Mouse (Mus musculus) gastrocnemius, adult 8-10 months (tissue): ENCODE measurements at regions not wholly inside any gene's neighbourhood (a gene's known extent, or its start where the extent isn't known, plus 50 kb on each side); places are given as distances from the start of the nearest gene placed in this dataset.

Source experiments
- DNase-seq, 2 experiments: peaks; one replicate each; pipeline ENCODE4 v3.0.0; 2022; ENCODE audit warnings: low spot score in 2 of 2

DNA sequence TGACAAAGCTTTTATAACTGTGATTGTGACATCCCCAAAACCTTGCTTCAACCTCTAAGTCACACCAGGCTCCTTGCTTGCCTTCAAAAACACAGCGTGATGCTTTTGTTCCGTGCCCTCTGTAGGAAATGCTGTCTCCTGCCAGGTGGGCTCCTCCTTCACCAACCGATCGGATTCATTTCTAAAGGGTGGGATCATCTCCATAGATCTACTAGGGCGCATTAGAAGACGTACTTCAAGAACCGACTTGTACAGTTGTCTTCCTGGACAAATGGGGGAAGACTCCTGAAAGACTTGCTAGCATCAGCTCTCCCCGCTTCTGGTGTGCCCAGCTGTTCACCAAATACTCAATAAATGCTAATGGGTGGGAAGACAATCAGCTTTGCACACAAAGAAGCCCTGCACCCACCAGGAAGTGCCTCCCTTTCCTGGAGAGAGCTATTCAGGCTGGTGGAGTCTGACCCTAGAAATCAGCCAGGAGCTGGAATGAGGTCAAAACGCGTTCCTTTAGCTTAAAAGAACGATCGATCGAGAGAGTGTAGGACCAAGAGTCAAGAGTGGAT lies 53.0 kb downstream of the Hoxa1 start:
- DNase-seq: no peak

DNA sequence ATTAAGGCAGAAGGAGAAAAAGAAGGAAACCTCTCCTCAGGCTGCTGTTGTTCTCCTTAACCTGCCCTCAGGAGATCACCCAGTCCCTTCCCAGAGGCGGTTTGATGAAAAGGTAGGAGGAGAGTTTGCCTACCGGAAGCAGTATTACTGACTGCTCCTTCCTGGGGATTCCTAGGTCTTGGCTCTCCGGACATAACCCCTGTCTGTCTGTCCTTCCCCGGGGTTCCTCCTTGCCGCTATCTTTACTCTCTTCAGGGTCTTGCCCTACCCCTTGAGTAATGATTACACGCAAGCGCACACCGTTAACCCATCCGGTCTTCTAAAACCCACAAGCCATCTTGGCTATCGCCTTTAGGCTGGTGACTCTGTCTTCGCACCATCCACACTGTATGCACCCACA lies 54.0 kb downstream of the Hoxa1 start:
- no peak for DNase-seq

DNA sequence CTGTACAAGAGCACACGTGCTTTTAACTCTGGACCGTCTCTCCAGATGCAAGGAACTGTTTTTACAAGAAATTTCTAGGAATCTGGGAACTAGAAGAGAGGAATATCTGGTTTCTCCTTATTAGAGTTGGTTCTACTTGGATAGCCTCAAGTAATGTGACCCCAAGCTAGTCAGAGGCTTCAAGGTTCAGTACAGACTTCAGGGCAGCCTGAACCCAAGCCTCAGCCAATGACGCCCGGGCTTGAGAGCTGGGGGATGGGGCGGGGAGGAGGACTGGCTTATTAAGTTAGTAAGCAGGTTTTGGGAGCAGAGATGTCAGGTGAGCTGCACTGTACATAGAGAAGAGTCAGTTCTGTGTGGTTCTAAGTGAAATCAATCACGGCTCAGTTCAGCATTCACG lies 54.5 kb downstream of the Hoxa1 start:
- DNase-seq: no peak

DNA sequence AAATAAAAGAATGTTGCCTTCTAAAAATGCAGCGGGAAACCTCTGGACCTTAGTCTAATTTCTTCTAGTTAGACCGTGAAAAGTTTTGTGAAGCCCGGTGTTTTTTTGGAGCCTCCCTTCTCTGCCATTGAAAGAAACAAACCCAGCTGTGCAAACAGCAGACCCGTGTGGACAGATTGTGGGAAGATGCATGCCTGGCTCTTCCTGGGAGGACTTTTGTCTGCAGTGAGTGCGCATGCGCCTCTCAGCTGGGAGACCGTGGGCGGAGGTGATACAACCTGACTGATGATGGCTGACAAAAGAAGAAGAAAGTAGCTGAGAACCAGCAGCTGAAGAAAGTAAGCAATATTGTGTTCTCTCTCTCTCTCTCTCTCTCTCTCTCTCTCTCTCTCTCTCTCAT lies 55.4 kb downstream of the Hoxa1 start:
- no peak for DNase-seq

DNA sequence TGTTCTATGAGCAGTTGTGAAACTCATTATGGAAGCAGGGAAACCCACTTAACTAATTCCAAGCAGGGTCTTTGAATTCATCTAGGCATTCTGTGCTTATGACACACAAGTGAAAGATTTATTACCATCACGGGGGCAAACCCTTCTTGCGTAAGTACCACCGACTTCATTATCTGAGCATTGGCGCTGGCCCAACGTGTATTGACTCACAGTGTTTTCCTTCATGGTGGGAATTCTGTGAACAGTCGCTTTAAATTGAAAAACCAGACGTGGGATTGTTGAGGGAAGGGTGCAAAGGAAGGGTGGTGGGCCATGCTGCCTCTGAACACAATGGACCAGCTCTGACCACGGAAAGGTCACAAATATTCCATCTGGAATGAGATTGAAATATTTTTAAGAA lies 55.9 kb downstream of the Hoxa1 start:
- no peak for DNase-seq

DNA sequence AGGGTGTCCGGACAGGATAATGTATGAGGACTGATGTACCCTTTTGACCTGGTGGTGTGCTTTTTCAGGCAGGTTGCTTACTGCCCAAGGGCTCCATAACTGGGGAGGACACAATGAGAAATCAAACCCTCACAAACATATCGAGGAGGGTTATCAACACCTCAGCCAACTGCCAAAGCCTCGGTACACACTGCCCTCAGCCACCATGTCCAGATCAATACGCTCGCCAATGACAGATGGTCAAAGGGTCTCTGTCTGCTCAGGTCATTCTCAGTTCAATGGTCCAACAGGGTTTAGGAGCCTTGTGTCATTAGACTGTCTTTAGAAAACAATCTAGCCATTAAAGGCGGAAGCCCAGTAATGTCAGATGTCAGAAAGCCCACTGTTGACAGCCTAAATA lies 56.9 kb downstream of the Hoxa1 start:
- no peak for DNase-seq

DNA sequence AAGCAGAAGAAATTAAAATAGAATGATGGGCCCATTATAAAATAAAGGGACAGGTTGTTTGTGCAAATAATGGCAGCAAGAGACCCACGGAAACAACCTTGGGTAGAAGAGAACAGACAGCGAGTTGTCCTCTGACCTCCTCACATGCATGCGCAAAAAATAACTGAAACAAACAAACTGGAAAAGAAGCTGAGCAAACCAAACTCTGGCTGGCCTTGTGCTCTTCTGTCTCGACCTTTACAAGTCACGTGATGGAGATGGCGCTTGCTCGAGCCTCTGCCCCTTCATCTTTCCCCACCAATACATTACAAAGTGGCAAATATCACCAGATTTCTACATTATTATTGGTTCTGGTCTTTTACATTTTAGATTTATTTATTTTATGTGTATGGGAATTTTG lies 59.3 kb downstream of the Hoxa1 start:
- no peak for DNase-seq

DNA sequence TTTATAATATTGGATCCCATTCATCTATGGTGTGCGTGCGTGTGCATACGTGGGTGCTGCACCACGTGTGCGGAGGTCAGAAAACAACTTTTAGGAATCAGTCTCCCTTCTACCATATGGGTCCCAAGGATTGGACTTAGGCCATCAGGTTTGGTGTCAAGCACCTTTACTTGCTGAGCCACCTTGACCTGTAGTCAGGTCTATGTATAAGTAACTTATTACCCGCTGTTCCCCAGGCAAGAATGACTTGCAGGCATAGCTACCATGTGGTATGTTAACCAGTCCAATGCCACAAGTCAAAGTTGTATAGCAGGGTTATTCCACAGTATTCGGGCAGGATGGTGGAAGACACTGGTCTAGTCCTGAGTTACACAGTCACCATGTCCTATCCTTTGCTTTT lies 62.5 kb downstream of the Hoxa1 start:
- DNase-seq: no peak

DNA sequence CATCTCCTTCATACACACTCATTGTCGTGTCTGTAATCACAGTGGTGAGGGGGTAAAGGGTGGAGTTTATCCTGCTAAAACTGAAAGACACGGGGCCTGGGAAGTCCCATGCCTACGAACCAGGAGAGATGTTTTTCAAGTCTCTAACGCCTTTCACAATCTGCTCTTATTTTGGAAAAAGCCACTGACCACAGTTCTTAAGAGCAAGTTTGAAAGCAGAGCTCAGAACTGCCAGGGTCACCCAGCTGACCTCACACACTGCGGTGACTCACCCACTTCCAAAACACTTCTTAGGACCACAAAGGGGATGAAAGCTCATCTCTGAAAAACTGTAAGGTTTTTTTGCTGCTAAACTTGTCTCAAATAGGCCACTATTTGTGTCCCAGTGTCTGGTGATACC lies 66.7 kb downstream of the Hoxa1 start:
- DNase-seq: no peak

DNA sequence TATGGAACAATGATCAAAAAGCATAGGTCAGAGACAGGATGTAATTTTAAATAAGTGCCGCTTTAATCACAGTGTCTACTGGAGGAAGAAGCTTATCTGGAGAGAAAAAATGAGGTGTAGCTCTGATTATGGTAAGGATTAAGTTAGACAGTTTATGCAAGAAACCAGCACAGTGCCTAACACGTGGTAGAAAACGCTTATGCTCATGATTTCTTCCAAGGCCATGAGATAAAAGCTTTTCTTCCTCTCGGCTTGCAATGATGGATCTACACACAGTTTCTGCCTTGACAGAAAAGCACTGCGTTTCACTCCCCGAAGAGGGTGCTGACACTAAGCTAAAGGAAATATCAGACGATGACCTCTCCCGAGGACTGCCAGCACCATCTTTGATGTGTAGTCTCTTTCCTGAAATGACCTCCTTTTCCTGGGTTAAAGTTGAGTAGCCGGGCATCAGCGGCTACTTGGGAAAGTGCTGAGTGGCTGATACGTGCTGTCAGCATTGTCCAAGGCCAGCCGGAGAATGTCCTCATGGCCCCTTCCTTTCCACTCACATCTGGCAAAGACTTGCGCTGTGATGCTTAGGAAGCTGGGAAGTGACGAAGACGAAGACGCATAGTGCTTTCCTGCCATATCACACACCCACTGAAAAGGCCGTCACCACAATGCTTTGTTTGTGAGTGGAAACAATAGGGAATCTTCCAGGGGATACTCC lies 72.0 kb downstream of the Hoxa1 start:
- DNase-seq: no peak

DNA sequence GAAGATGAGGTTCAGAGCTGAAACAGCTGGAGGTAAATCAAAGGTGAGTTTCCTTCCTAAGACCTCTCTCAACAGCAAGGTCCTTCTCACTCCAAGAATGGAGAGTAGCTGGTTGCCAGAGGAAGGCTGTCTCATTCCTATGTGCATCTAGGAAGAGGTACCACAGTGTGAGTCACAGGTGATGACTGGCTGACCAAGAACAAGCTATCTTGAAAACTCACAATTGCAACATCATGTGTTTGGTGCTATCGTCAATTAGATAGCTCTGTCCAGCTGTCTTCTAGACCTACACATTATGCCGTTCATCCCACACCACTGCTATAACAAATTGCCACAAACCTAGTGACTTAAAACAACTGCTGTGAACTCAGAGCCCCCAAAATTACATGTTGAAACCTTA lies 72.3 kb upstream of the Skap2 start:
- DNase-seq: no peak

DNA sequence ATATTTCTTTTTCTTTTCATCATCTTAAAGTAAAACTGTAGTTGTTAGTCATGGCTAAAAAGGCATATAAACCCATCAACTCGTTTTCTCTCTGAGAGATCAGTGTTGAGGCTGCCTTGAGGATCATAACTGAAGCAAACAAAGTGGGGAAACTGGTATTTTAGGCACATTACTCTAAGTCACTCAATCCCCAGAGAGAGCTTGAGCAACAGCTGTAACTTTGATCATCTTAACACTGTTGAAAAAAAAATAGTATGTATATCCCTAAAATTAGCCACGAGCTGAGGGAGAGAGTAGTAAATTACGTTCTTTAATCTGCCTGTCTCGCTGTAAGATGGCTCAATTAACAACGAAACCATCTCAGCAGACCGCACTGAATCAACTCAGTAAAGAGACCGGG lies 67.2 kb upstream of the Skap2 start:
- no peak for DNase-seq

DNA sequence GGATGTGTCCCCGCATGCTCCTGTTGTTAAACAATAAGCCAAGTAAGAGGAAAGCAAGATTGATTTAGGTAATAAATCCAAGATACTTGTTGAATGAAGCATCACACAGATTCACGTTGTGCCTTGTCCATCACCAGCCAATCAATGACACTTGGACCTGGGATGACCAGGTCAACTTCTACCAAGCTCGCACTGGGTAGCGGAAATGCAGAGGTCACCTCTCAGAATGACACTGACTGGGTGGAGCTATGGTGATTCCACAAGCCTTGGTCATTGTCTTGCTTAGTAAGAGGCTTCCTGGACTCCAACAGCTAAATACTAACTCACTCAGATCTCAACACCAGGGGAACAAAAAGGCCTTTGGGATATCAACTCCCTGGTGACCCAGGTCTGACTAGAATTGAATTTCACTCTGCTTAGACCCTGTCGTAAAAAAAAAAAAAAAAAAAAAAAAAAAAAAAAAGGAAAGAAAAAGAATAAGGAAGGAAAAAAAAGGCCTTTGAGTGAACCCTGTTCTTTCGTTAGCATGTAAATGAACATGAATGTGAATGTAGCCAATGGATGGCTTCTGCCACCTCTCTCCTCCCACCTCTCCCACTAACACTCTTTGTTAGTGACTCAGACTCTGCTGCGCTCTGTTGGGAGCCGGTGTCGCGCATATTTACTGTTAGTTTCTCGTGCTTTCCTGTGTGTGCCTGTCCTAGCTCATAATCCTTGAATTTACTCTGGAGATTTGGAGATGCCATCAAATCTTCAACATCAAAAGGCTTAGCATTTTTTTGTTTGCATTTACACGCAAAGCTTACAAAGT lies 66.4 kb upstream of the Skap2 start:
- no peak for DNase-seq

DNA sequence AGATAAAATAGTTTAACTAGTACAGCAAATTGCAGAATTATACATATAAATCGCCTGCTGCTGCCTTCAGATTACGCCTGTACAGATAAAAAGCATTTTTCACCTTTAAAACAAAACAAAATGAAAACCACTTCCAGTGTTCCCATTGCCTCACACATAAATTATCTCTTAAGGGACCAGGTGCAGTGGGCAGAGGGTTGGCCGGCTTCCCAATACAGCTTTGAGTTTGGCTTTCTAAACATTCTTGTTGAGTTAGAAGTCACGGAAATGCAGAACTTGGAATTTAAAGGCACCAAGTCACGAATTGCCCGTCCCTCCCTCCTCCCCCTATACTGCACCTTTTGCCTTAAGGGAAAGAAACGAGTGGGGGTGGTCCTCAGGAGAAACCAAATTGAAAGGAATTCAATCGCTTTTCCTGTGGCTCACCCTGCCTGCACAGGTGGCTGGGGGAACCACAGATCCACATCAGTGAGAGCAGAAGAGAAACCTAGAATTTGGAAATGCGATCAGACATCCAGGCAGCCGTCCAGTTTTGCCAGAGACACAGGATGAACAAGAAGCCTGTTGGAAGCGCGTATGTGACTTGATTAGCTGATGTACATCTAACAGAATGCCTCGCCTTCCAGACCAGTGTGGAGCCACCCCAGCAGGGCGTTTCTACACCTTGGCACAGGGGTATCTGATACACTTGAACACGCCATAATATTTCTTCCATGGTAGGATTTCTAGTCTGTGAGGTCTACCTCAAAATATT lies 64.0 kb upstream of the Skap2 start:
- DNase-seq: no peak

DNA sequence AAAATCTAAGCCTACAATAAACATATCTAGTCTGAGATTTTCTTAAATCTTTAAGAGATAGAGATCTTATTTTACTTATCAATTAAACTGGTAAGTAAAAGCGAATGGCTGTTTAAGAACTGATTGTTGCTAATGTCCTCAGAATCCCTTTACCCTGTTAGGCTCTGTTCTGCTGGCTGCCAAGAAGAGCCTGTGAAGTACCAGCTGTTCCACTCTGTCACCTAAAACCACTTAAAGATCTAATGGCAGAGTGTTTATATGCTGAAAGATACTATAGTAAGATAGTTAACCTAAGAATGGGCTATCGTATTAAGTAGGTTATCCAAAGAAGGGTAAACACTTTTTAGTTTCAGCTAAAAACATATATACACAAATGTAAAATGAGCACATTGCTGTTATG lies 62.6 kb upstream of the Skap2 start:
- DNase-seq: no peak

DNA sequence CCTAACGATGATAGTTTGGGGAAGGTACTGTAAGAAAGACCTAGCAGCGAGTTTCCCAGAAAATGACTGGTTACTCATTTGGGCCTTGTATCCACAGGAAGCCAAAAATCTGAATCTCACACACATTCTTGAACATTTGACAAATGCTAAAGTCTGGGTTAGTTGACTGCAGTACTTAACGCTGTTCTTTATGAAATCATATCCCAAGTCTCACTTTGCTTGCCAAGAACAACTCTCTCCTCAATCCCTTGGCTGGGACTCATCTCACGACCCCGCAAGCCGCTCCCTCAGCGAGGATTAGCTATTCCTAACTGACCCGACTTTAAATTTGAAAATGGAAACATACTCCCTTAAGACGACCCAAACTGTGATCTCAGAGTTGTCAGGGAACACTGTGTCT lies 54.8 kb upstream of the Skap2 start:
- DNase-seq: no peak

DNA sequence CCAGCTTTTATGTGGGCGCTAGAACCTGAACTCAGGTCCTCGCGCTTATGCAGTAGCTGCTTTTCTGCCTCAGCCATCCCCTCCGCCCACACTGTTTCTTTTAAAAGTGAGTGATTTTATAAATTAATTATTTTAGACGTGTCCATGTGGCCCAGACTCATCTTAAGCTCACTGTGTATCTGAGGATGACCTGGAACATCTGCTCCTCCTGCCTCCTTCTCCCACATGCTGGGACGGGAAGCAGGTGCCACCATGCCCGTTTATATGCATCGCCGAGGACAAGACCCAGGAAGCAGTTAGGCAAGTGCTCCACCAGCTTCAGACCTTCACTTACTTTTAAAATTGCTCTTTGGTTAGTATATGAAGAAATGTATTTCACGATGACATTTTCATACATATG lies 53.3 kb upstream of the Skap2 start:
- DNase-seq: no peak

DNA sequence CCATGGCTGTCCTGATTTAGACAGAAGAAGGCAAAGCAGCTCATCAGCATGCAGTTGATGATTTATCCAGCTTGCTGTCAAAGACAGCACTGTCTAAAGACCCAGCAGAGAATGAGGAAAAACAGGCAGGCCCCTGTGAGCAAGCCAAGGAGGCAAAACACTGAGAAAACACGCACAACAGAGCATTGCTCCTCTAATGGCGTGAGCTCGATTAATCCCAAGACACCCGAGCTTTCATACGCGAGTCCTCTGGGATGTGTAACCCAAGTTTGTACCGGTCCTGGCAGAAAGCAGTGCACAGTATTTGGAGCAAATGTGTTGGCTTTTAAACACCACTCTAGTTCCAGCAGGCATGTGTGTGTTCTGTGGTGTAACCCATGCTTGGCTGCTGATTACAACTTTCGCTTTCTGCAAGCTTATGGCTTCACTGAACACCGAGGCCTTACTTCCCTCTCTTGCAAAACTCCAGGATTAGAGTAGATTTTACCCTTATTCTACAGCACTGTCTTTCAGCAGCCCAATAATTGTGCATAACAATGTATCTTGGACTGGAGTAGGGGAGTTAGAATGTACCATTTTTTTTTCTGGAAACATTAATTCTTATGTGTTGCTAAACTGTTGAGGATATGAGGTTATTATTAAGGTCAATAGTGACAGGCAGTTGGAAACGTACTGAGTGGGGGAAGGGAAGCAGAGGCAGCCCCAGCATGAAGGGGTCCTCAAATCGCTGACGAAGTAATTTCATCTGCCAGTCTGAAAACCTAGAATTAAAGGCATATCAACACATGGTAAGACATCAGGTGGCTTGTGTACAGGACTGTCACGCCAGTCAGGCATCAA lies 52.0 kb upstream of the Skap2 start:
- DNase-seq: peak; percentile 15 to 31
